Mouse (Mus musculus): ENCODE measurements around the gene Pianp. TPM values are rescaled to one million over a fixed set of nuclear protein-coding genes. Genes with fewer than 3 reads are reported as not detected.

The Pianp gene
- 0.29 and 0.35 TPM in 2 replicates for polyA plus RNA-seq (2015; fragmentation: Nextera tagmentation; extraction: Ambion mirVana)

GRCm38 (mm10) chr6:124996551-124997501 lies at the start of gene Pianp:
Gene Pianp, plus strand, starts transcription at chr6:124996694.
- TF ChIP-seq EP300 (IDR thresholded peaks at IDR 0.05) = no peak
- TF ChIP-seq CTCF (IDR thresholded peaks at IDR 0.05) = no peak
- Histone ChIP-seq H3K9ac (replicated peaks; ENCODE audit: low read depth) (no peak within 1 kb of the TSS), H3K4me3 (ENCODE audit: low read depth, low read length) (peak within 1 kb of the TSS; percentile 46), H3K27me3 (replicated peaks; ENCODE audit: insufficient read depth, low read length) (peaks cover 52% of the 10 kb centered on the region), H3K4me2 (replicated peaks; ENCODE audit: low read depth, low read length) (peak within 1 kb of the TSS; percentile 95), H3K27ac (ENCODE audit: low read length) (no peak within 1 kb of the TSS), H3K9me3 (ENCODE audit: low read length) (no peaks in the 10 kb centered on the region), H3K4me1 (ENCODE audit: insufficient read depth, low read depth, low read length) (peaks cover 8% of the 10 kb centered on the region), H3K36me3 (ENCODE audit: insufficient read depth, low read length) (no peaks in the 10 kb centered on the region)
- ATAC-seq = peak; percentile 91
- WGBS = 3% methylated on average over 65 of the region's 78 CpGs
- DNase-seq (ENCODE audit: low spot score) = peak; percentile 77

- no peaks in the 10 kb centered on the region for H3K9me3 ChIP-seq (ENCODE audit: low read length)
- 86% methylated on average over 2 of the region's 2 CpGs for WGBS
- ATAC-seq (no peak), DNase-seq (ENCODE audit: low spot score) (no peak)
- TF ChIP-seq EP300 (IDR thresholded peaks at IDR 0.05) (no peak), CTCF (IDR thresholded peaks at IDR 0.05) (no peak)
- no peaks in the 10 kb centered on the region for H3K4me1 ChIP-seq (ENCODE audit: insufficient read depth, low read depth, low read length)
- H3K9ac ChIP-seq (replicated peaks; ENCODE audit: low read depth) = no peak overlapping the region
- H3K27ac ChIP-seq (ENCODE audit: low read length) = no peak overlapping the region
- H3K36me3 ChIP-seq (ENCODE audit: insufficient read depth, low read length) = peaks cover 9% of the 10 kb centered on the region; the same call in 1 of the 2 replicates
- H3K4me3 ChIP-seq (ENCODE audit: low read depth, low read length) = no peak overlapping the region
- no peaks in the 10 kb centered on the region for H3K27me3 ChIP-seq (replicated peaks; ENCODE audit: insufficient read depth, low read length)
- no peak overlapping the region for H3K4me2 ChIP-seq (replicated peaks; ENCODE audit: low read depth, low read length)
Observed at GRCm38 (mm10) chr6:124953991-124954715, 42.3 kb upstream of the Pianp start.

- 95% methylated on average over 4 of the region's 4 CpGs for WGBS
- DNase-seq (ENCODE audit: low spot score) = no peak
- Histone ChIP-seq H3K4me3 (ENCODE audit: low read depth, low read length) (no peak overlapping the region), H3K9ac (replicated peaks; ENCODE audit: low read depth) (no peak overlapping the region), H3K9me3 (ENCODE audit: low read length) (no peaks in the 10 kb centered on the region), H3K4me1 (ENCODE audit: insufficient read depth, low read depth, low read length) (no peaks in the 10 kb centered on the region), H3K27me3 (replicated peaks; ENCODE audit: insufficient read depth, low read length) (no peaks in the 10 kb centered on the region), H3K27ac (ENCODE audit: low read length) (no peak overlapping the region), H3K36me3 (ENCODE audit: insufficient read depth, low read length) (peaks cover 16% of the 10 kb centered on the region; the same call in 1 of the 2 replicates), H3K4me2 (replicated peaks; ENCODE audit: low read depth, low read length) (no peak overlapping the region)
- no peak for ATAC-seq
- TF ChIP-seq CTCF (IDR thresholded peaks at IDR 0.05) = no peak
- no peak for TF ChIP-seq EP300 (IDR thresholded peaks at IDR 0.05)
Observed at GRCm38 (mm10) chr6:124955212-124955611, 41.3 kb upstream of the Pianp start.

- peak; percentile 85 for ATAC-seq
- H3K4me2 ChIP-seq (replicated peaks; ENCODE audit: low read depth, low read length) = no peak overlapping the region
- 66% methylated on average over 3 of the region's 3 CpGs for WGBS
Observed at GRCm38 (mm10) chr6:124958127-124958526, 38.4 kb upstream of the Pianp start.

GRCm38 (mm10) chr6:124959960-124960359 lies 36.5 kb upstream of the Pianp start:
- Histone ChIP-seq H3K4me2 (replicated peaks; ENCODE audit: low read depth, low read length) (no peak overlapping the region), H3K36me3 (ENCODE audit: insufficient read depth, low read length) (peaks cover 23% of the 10 kb centered on the region; the same call in 1 of the 2 replicates), H3K4me1 (ENCODE audit: insufficient read depth, low read depth, low read length) (peaks cover 5% of the 10 kb centered on the region), H3K27me3 (replicated peaks; ENCODE audit: insufficient read depth, low read length) (no peaks in the 10 kb centered on the region), H3K9me3 (ENCODE audit: low read length) (no peaks in the 10 kb centered on the region), H3K9ac (replicated peaks; ENCODE audit: low read depth) (no peak overlapping the region), H3K4me3 (ENCODE audit: low read depth, low read length) (no peak overlapping the region), H3K27ac (ENCODE audit: low read length) (no peak overlapping the region)
- WGBS = 95% methylated on average over 13 of the region's 13 CpGs
- TF ChIP-seq CTCF (IDR thresholded peaks at IDR 0.05) (no peak), EP300 (IDR thresholded peaks at IDR 0.05) (no peak)
- ATAC-seq (no peak), DNase-seq (ENCODE audit: low spot score) (no peak)

More at GRCm38 (mm10) chr6:124958127-124958526, 38.4 kb upstream of the Pianp start:
- no peak overlapping the region for H3K27ac ChIP-seq (ENCODE audit: low read length)
- H3K4me3 ChIP-seq (ENCODE audit: low read depth, low read length) = no peak overlapping the region
- no peaks in the 10 kb centered on the region for H3K9me3 ChIP-seq (ENCODE audit: low read length)
- H3K36me3 ChIP-seq (ENCODE audit: insufficient read depth, low read length) = peaks cover 23% of the 10 kb centered on the region; the same call in 1 of the 2 replicates
- no peaks in the 10 kb centered on the region for H3K4me1 ChIP-seq (ENCODE audit: insufficient read depth, low read depth, low read length)
- no peak for TF ChIP-seq EP300 (IDR thresholded peaks at IDR 0.05)
- TF ChIP-seq CTCF (IDR thresholded peaks at IDR 0.05) = no peak
- H3K27me3 ChIP-seq (replicated peaks; ENCODE audit: insufficient read depth, low read length) = no peaks in the 10 kb centered on the region
- H3K9ac ChIP-seq (replicated peaks; ENCODE audit: low read depth) = no peak overlapping the region
- peak; percentile 51 for DNase-seq (ENCODE audit: low spot score)

- ATAC-seq = no peak
Observed at GRCm38 (mm10) chr6:124961021-124961420, 35.5 kb upstream of the Pianp start.

More at GRCm38 (mm10) chr6:124961021-124961420, 35.5 kb upstream of the Pianp start:
- Histone ChIP-seq H3K4me3 (ENCODE audit: low read depth, low read length) (no peak overlapping the region), H3K4me1 (ENCODE audit: insufficient read depth, low read depth, low read length) (peaks cover 5% of the 10 kb centered on the region), H3K27me3 (replicated peaks; ENCODE audit: insufficient read depth, low read length) (no peaks in the 10 kb centered on the region), H3K9ac (replicated peaks; ENCODE audit: low read depth) (no peak overlapping the region), H3K4me2 (replicated peaks; ENCODE audit: low read depth, low read length) (no peak overlapping the region), H3K27ac (ENCODE audit: low read length) (no peak overlapping the region), H3K9me3 (ENCODE audit: low read length) (no peaks in the 10 kb centered on the region), H3K36me3 (ENCODE audit: insufficient read depth, low read length) (peaks cover 23% of the 10 kb centered on the region; the same call in 1 of the 2 replicates)
- DNase-seq (ENCODE audit: low spot score) = no peak
- no peak for TF ChIP-seq EP300 (IDR thresholded peaks at IDR 0.05)
- TF ChIP-seq CTCF (IDR thresholded peaks at IDR 0.05) = no peak
- 93% methylated on average over 12 of the region's 12 CpGs for WGBS

Measured in lung, postnatal 0 days (tissue).